Mouse (Mus musculus): ENCODE results near the gene Epb41l2.

DNA sequence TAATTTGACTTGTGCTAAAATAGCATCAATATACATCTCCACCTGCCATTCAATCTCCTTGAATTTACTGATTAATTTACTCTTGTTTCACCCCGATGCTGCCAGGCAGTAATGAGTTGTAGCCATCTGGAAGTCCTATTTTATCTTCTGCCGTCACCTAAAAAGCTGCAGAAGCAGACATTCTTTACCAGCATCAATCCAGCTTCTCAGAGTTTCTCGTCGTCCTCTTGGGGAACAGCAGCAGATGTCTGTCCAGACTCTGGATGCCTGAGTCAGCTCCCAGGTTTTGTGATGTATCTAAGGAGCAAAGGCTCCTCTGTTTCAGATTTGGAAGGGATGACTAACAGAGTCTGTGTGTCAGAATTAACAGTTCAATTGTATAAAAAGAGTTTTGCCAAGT, 193.3 kb downstream of the Epb41l2 start:
- TF ChIP-seq CTCF (IDR thresholded peaks at IDR 0.05; ENCODE audit: extremely low read depth, insufficient read depth, insufficient read length, insufficient replicate concordance) (no peak), POLR2A (IDR thresholded peaks at IDR 0.05; ENCODE audit: low read depth, low read length) (no peak)

Data from spleen, adult 2 months (tissue).